Mouse (Mus musculus) frontal cortex, postnatal 25 days (tissue): ENCODE measurements at regions not wholly inside any gene's neighbourhood (a gene's known extent, or its start where the extent isn't known, plus 50 kb on each side); places are given as distances from the start of the nearest gene placed in this dataset.

ENCODE experiments used
- DNase-seq, 2 experiments: peaks; one replicate each; pipeline ENCODE4 v3.0.0; 2022; ENCODE audit warnings: low spot score in 2 of 2

DNA sequence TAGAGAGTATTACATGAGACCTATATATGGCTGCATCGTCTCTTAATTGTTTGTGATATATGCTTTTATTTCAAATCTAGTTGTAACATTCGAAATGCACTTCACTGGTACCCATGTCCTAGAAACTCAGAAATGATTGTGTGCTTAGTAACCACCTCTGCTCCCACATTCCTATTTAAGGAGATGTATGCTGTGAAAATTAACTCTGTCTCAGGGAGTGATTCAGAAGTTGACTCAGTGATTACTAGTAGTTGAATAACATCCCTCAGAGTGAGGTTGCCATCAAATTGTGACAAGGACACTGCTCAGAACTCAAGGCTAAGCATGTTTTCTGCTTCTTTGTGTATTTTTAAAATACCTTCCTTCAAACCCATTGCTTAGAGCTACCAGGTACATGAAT, 661.9 kb downstream of the Utrn start:
- DNase-seq: no peak

DNA sequence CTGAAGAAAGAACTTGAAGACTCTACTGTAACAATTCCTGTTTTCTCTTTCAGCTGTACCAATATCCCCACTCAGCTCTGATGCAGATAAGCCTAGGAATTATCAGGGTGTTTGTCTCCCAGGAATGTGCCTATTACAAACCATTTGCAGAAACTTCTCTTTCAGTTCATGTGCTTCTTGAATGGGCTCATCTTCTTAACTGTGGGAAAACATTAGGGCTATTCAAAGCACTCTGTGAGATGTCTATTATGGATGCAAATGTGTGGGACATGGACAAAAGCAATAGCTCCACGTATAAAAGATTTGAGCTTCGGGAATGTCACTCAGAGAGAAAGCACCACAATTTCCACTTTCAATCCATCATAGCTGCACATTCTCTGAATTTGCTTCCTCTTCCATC, 659.0 kb downstream of the Utrn start:
- DNase-seq: no peak

DNA sequence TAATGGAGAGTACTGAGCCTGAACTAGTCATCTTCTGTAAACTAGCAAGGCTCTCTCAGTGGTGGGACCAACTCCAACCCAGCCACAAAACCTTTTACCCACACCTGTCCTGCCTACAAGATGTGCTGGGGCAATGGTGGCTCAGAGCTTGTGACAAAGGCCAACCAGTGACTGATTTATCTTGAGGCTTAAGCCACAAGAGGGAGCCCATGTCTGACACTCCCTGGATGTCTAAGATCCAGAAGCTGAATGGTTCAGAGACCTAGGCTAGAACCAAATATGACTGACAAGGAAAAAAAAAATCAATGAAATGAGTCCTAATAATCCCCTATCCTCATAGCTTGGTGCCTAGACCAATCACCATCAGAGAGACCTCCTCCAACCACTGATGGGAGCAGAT, 650.3 kb downstream of the Utrn start:
- DNase-seq: no peak

DNA sequence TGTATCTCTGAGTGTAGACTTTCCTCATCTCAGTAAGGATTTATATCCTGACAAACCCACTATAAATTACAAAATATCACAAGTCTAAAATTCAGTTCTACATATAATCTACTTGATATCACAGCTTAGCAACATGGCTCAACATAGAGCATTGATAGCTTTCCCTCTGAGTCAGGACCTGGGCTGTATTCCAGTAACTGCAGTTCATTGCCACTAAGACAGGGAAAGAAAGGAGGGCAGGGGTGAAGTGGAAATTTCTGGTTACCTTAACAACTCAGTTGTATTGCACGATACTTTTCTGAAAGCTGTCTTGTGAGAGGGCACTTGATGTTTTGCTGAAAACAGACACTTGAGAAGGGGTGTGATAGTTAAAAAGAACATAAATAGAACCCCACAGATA, 635.0 kb downstream of the Utrn start:
- DNase-seq: no peak

DNA sequence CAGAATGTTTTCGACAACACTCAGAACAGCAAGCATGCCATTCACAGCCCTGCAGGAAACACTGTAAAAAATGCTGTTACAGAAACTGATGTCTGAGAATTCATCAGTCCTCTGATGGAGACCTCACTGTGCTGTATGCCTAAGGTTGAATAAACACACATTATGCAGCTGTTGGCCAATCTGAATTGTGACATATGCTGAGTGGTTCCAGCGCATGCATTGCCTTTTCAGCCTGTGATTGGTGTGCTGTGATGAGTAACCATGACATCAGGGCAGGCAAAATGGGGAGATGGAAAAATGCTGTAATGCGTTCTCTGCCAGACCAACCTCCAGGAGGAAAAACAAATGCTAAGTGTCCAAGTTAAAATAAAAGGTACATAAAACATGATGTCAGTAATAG, 620.3 kb downstream of the Utrn start:
- no peak for DNase-seq

DNA sequence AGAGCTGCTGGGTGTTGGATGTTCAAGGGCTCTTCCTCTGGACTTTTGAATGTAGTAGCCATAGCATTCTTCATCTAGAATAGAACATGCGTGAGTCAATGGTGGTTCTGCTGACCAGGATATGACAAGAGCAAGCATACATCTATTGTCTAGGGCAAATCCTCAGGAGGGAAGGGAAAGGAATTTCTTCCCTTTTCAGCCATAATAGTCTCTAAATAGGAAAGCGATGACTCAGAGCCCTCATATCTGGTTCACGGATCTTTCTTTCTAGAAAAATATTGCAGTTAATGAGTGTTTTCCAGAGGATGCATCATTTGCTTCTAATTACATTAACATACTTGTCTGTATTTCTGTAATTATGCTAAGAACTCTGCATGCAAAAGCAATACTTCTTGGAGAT, 615.9 kb downstream of the Utrn start:
- DNase-seq: no peak

DNA sequence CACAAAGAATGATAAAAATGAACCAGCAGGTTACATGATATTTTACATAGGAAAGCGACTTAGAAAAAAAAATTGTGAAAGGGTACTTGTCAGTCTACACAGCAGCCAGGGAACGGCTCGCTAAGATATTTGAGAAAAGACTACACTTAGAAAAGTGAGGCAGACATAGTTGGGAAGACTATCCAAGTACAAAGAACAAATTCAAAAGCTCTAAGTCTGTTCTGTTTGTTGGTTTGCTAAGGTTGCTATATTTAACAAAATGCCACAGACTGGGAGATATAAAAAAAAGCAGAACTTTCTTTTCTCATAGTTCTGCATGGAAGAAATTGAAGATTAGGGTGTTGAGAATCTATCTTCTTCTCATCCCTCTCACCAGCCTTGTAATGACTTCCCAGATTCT, 583.5 kb downstream of the Utrn start:
- DNase-seq: no peak

DNA sequence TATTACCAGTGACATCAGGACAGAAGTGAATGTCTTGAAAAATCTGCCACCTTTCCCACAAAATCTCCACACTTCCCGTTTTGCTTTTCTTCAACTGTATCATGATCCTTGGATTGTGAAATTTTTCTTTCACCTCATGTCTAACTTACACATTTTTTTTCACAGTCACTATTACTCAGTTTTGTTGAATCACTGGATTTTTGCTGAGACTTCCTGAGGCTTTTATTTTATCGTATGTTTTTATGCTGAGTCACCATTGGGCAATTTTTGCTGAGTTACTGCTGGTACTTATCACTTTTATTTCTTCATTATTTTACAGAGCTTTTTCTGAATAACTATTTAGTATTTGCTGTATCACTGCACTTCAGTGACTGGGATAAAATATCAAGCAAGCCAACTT, 570.3 kb downstream of the Utrn start:
- DNase-seq: no peak

DNA sequence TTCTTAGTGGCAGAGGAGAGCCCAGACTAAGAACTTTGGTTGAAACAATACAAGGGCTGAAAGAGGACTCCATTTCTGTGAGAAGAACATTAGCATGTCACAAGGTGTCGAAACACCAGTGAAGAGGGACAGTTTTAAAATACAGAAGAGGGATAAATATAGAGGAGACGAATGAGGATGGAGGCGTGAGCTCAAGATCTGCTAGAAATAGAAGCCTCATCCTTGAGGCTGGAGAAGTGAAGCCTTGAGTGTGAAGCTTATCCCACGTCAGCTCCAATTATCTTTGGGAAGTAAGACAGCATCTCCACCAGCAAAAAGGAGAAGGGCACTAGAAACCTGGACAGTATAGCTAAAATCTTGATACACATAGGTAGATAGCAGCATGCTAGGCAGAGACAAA, 566.8 kb downstream of the Utrn start:
- DNase-seq: no peak

DNA sequence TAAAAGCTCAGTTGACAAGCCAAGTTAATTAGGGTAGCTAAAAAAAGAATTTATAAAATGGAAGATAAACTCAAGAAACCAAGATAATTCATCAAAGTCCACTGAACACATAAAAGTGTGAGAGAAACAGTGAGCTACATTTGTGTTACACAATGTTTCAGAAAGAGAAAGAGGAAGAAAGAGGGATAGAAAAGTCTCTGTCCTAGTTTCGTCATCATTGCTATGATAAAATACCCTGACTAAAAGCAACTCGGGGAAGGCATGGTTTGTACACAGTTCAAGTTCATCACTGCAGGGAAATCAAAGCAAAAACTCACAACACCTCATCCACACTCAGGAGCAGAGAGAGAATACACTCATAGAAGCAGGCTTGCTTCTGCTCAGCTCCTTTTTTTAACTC, 548.9 kb downstream of the Utrn start:
- no peak for DNase-seq
